Mouse (Mus musculus) embryonic facial prominence, embryonic 15.5 days (tissue): ENCODE measurements around the gene Ripk3. TPM values are rescaled to one million over a fixed set of nuclear protein-coding genes. Genes with fewer than 3 reads are reported as not detected.

Experiments used
- polyA plus RNA-seq: library from polyadenylated mRNA; unstranded; fragments of >200 nt; fragmentation: Nextera tagmentation; extraction: Ambion mirVana; gene quantifications from 2 replicates; pipeline ENCODE4 v1.2.1, GENCODE M21; 2015

Ripk3 gene
- polyA plus RNA-seq, 1 experiment from 2014 or later: 34.5 TPM

Other genes starting within 250 kb of the Ripk3 start
- 38.3 and 48.2 TPM in 2 replicates for gene Pck2, start 248.6 kb downstream of the Ripk3 start, polyA plus RNA-seq
- gene Dcaf11, start 228.9 kb downstream of the Ripk3 start, polyA plus RNA-seq: 59.3 and 61.7 TPM in 2 replicates
- 1.6 and 3.0 TPM in 2 replicates for gene A730061H03Rik, start 228.5 kb downstream of the Ripk3 start, polyA plus RNA-seq
- 24.8 and 29.7 TPM in 2 replicates for gene Fitm1, start 213.2 kb downstream of the Ripk3 start, polyA plus RNA-seq
- 129 and 134 TPM in 2 replicates for gene Psme1, start 210.7 kb downstream of the Ripk3 start, polyA plus RNA-seq
- 9.7 and 11.6 TPM in 2 replicates for gene Emc9, start 203.6 kb downstream of the Ripk3 start, polyA plus RNA-seq
- 238 and 259 TPM in 2 replicates for gene Psme2, start 197.8 kb downstream of the Ripk3 start, polyA plus RNA-seq
- gene Rnf31, start 197.2 kb downstream of the Ripk3 start, polyA plus RNA-seq: 17.9 and 18.1 TPM in 2 replicates
- gene Irf9, start 185.3 kb downstream of the Ripk3 start, polyA plus RNA-seq: 12.8 and 17.3 TPM in 2 replicates
- 2.3 and 2.9 TPM in 2 replicates for gene Rec8, start 170.8 kb downstream of the Ripk3 start, polyA plus RNA-seq
- 122 and 129 TPM in 2 replicates for gene Ipo4, start 152.9 kb downstream of the Ripk3 start, polyA plus RNA-seq
- gene Gm49378, start 151.0 kb downstream of the Ripk3 start, polyA plus RNA-seq: 0.75 and 1.4 TPM in 2 replicates
- gene Tm9sf1, start 145.1 kb downstream of the Ripk3 start, polyA plus RNA-seq: 114 and 118 TPM in 2 replicates
- gene Tssk4, start 138.7 kb downstream of the Ripk3 start, polyA plus RNA-seq: 0.61 and 1.2 TPM in 2 replicates
- 57.4 and 57.9 TPM in 2 replicates for gene Mdp1, start 128.4 kb downstream of the Ripk3 start, polyA plus RNA-seq
- gene Gmpr2, start 116.9 kb downstream of the Ripk3 start, polyA plus RNA-seq: 68.1 and 68.6 TPM in 2 replicates
- gene Nedd8, start 116.7 kb downstream of the Ripk3 start, polyA plus RNA-seq: 548 and 555 TPM in 2 replicates
- 34.0 and 38.0 TPM in 2 replicates for gene Tinf2, start 107.0 kb downstream of the Ripk3 start, polyA plus RNA-seq
- 27.3 and 28.0 TPM in 2 replicates for gene Tgm1, start 74.9 kb downstream of the Ripk3 start, polyA plus RNA-seq
- 30.3 and 33.8 TPM in 2 replicates for gene Rabggta, start 66.6 kb downstream of the Ripk3 start, polyA plus RNA-seq
- 87.3 and 90.0 TPM in 2 replicates for gene Dhrs1, start 43.2 kb downstream of the Ripk3 start, polyA plus RNA-seq
- gene Nop9, start 43.2 kb downstream of the Ripk3 start, polyA plus RNA-seq: 37.3 and 39.0 TPM in 2 replicates
- 0.47 and 0.60 TPM in 2 replicates for gene Cideb, start 30.4 kb downstream of the Ripk3 start, polyA plus RNA-seq
- gene Ltb4r2, start 27.4 kb downstream of the Ripk3 start, polyA plus RNA-seq: 0.95 and 1.4 TPM in 2 replicates
- gene Ltb4r1, start 22.9 kb downstream of the Ripk3 start, polyA plus RNA-seq: 1.8 and 2.1 TPM in 2 replicates
- gene Adcy4, start 4.8 kb downstream of the Ripk3 start, polyA plus RNA-seq: 17.4 and 22.2 TPM in 2 replicates
- gene Nfatc4, start 34.3 kb upstream of the Ripk3 start, polyA plus RNA-seq: 106 and 115 TPM in 2 replicates
- 20.8 and 25.0 TPM in 2 replicates for gene Nynrin, start 65.1 kb upstream of the Ripk3 start, polyA plus RNA-seq
- gene Cbln3, start 95.5 kb upstream of the Ripk3 start, polyA plus RNA-seq: 0.33 and 0.35 TPM in 2 replicates
- 18.8 and 19.9 TPM in 2 replicates for gene Khnyn, start 96.1 kb upstream of the Ripk3 start, polyA plus RNA-seq
- gene Sdr39u1, start 111.4 kb upstream of the Ripk3 start, polyA plus RNA-seq: 73.9 and 79.1 TPM in 2 replicates
- gene Cma1, start 155.8 kb upstream of the Ripk3 start, polyA plus RNA-seq: 320 and 374 TPM in 2 replicates
- 0.67 and 0.88 TPM in 2 replicates for gene Cma2, start 162.1 kb upstream of the Ripk3 start, polyA plus RNA-seq
- 0.38 and 0.65 TPM in 2 replicates for gene Mcpt1, start 229.1 kb upstream of the Ripk3 start, polyA plus RNA-seq
- not detected in 2 replicates for gene Mcpt9, start 241.6 kb upstream of the Ripk3 start, polyA plus RNA-seq